Mouse (Mus musculus) T-cell, adult 66 days (primary cell): Measurements from ENCODE around the gene Pigh. TPM values are rescaled to one million over a fixed set of nuclear protein-coding genes. Genes with fewer than 3 reads are reported as not detected.

Experiments
- total RNA-seq, 2 experiments: library from RNA; stranded (reverse); gene quantifications; 3 replicates in 1 of 2; 4 replicates in 1 of 2; pipeline ENCODE4 v1.2.4; 2023

Pigh gene
- total RNA-seq = 1 to 10 TPM; 7.1 TPM

DNA sequence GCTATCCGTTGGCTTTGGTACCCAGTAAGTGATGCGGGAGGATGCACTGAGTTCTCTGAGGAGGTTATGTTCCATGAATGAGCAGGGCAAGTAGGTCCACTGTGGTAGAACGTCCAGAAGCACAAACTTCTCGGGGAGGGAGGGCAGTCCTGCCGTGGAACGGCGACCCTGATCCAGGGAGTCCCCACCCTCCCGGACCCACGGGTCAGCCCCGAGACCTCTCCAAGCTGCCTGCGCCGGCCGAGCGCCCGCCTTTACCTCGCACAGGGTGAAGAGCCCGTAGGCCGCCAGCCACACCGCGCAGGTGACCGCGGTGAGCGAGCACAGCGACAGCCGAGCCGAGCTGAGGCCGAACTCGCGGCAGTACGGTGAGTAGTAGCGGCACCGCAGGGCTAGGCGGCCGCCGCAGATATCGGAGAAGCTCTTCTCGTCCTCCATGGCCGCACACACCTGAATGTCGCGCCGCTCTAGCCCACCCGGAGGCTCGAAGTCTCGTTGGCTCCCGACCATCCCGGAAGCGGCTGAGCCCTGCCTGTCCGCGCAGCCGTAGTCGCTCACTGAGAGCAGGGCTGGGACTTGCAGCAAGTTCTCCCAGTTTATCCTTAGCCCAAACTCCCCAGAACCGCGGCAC lies at the start of gene Pigh:
Gene Pigh, minus strand, starts transcription at position 470 of the 631 bp plus-strand sequence.

DNA sequence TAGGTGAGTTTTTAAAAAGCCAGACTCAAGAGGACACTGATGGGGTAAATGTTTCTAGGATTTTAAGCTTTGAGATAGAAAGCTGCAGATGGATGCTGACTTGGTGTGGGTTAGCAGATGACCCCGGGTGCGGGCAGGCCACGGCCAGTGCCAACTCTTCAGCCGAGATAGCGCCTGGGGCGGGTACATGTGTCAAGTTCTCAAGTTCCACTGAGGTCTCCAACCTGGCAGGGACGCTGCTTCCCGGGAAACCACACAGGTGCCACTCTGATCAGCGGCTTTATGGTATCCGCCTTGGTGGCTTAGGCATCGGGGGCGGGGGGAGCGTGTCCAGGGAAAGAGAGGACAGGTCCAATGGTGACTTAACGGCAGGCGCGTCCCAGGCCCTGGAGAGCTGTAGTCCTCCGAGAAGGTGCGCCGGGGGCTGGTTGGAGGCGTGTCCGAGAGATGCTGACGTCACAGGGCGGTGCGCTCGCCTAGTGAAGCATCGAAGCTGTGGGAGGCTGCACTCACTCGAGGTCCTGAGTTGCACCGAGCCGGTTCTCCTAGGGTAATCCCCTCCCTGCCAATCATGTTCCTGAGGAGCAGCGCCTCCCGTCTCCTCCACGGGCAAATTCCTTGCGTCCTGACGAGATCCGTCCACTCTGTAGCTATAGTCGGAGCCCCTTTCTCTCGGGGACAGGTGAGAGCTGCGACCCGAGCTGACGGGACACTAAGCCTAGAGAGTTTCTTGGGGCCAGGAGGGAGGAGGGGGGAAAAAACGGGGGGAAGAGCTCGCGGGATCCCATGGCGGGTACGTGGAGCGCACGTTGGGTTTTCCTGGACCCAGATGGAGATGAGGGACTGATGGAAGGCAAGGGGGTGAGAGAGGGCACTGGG lies 41.1 kb upstream of the Pigh start, which contains the start of gene Arg2:
Gene Arg2, plus strand, starts transcription at position 479 of the 879 bp plus-strand sequence.

Other genes with a start within 250 kb of the Pigh start
- gene Atp6v1d, start 228.0 kb downstream of the Pigh start, total RNA-seq = 10 to 100 TPM; 92.1 to 96.1 TPM
- 10 to 100 TPM; 61.6 to 69.5 TPM for gene Eif2s1, start 227.8 kb downstream of the Pigh start, total RNA-seq
- gene Plek2, start 182.7 kb downstream of the Pigh start, total RNA-seq = not detected
- gene Tmem229b, start 82.0 kb downstream of the Pigh start, total RNA-seq = 10 to 100 TPM; 55.7 to 61.1 TPM
- under 1 TPM; 0.61 to 0.86 TPM for gene Plekhh1, start 60.5 kb downstream of the Pigh start, total RNA-seq
- not detected for gene Arg2, start 41.1 kb upstream of the Pigh start, total RNA-seq
- 10 to 100 TPM; 78.3 to 79.4 TPM for gene Vti1b, start 83.0 kb upstream of the Pigh start, total RNA-seq
- 10 to 100 TPM; 17.3 to 18.9 TPM for gene Rdh11, start 102.6 kb upstream of the Pigh start, total RNA-seq
- 1 to 10 TPM; 1.7 to 2.9 TPM for gene Rdh12, start 119.3 kb upstream of the Pigh start, total RNA-seq
- 10 to 100 TPM; 78.1 to 80.6 TPM for gene Zfyve26, start 206.7 kb upstream of the Pigh start, total RNA-seq
- under 1 TPM; 0.32 to 0.47 TPM for gene Rad51b, start 207.6 kb upstream of the Pigh start, total RNA-seq